Mouse (Mus musculus): ENCODE data around the gene Snai3. TPM values are rescaled to one million over a fixed set of nuclear protein-coding genes. Genes with fewer than 3 reads are reported as not detected.

Snai3 gene
- polyA plus RNA-seq, 1 experiment from 2014 or later: not detected

DNA sequence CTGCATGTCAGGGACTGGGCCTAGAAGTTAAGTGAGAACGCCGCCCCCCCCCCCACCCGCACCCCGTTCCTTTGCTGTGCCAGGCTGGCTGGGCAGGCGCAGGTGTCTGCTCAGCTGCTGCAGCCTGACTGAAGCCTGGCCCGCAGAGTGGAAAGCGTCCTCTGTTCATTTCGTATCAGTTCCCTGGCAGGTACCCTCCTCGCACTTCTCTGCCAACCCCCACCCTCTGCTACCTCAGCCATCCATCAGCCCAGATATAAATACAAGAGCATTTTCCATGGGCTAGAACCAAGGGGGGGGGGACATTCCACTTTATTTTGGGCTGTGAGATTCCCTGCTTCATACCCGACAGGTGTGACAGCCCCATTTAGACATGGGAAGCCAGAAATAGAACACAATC, 8.4 kb downstream of the Snai3 start:
- ATAC-seq (ENCODE audit: low FRiP score): no peak
- no peak overlapping the region for H3K4me2 ChIP-seq (replicated peaks)
- no peak overlapping the region for H3K9ac ChIP-seq

DNA sequence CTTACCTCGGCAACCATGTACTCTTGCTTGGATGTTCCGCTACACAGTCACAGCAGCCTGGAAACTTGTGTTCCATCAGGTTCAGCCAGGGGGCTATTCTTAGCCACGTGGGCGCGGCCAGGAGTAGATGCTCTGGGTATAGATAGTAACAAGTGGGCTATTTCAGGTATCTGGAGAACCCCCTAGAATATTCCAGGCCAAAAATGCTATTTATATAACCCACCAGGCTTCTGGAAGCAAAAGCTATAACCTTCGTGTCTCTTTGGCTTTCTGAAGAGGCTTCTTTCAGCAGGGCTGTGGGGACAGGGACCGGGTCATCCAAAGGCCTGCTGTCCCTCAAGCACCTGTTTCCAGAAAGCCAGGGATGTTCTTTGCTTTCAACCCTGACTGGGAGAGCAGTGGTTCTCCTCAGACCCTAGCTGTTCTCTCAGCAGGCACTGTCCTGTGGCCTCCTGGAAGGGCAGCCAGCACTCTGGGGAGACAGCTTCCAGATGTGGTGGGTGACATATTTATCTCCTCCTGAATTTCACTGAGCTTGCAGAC, 9.3 kb downstream of the Snai3 start:
- Histone ChIP-seq H3K4me2 (replicated peaks) (no peak overlapping the region), H3K9me3 (replicated peaks) (no peaks in the 10 kb centered on the region), H3K4me3 (no peak overlapping the region), H3K27me3 (peaks cover 16% of the 10 kb centered on the region), H3K27ac (no peak overlapping the region), H3K4me1 (no peaks in the 10 kb centered on the region; the same call in 1 of the 2 replicates), H3K36me3 (no peaks in the 10 kb centered on the region), H3K9ac (no peak overlapping the region)
- WGBS: 77% methylated on average over 7 of the region's 7 CpGs
- ATAC-seq (ENCODE audit: low FRiP score): no peak

More for the DNA sequence above, 8.4 kb downstream of the Snai3 start:
- no peak overlapping the region for H3K4me3 ChIP-seq
- H3K27ac ChIP-seq: no peak overlapping the region
- H3K9me3 ChIP-seq (replicated peaks): no peaks in the 10 kb centered on the region
- no peaks in the 10 kb centered on the region for H3K4me1 ChIP-seq
- 86% methylated on average over 10 of the region's 10 CpGs for WGBS
- no peaks in the 10 kb centered on the region for H3K36me3 ChIP-seq
- peaks cover 25% of the 10 kb centered on the region for H3K27me3 ChIP-seq

DNA sequence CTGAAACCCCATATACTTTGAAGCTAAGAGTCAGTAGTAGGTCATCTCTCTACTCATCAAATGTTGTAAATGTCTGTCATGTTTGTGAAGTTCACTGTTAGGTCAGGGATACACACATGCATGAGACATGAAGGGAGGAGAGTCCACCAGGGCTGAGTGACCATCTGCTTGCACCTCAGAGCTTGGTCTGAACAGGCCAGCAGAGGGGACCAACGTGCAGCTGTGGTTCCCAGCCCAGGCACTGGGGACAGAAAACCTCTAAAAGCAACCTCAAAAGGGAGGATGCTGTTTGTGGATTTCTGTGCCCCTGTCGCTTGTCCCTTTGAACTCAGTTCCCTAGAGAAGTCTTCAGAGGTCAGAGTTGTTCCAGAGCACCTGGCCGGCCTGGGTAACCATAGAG, 15.3 kb downstream of the Snai3 start:
- Histone ChIP-seq H3K36me3 (no peaks in the 10 kb centered on the region), H3K9ac (no peak overlapping the region), H3K9me3 (replicated peaks) (no peaks in the 10 kb centered on the region), H3K4me2 (replicated peaks) (peak overlapping the region; percentile 90), H3K4me1 (peaks cover 32% of the 10 kb centered on the region), H3K4me3 (peak overlapping the region; percentile 68; the same call in 1 of the 2 replicates), H3K27me3 (no peaks in the 10 kb centered on the region), H3K27ac (peak overlapping the region; percentile 94; the same call in 1 of the 2 replicates)
- no peak for ATAC-seq (ENCODE audit: low FRiP score)
- 65% methylated on average over 3 of the region's 3 CpGs for WGBS

DNA sequence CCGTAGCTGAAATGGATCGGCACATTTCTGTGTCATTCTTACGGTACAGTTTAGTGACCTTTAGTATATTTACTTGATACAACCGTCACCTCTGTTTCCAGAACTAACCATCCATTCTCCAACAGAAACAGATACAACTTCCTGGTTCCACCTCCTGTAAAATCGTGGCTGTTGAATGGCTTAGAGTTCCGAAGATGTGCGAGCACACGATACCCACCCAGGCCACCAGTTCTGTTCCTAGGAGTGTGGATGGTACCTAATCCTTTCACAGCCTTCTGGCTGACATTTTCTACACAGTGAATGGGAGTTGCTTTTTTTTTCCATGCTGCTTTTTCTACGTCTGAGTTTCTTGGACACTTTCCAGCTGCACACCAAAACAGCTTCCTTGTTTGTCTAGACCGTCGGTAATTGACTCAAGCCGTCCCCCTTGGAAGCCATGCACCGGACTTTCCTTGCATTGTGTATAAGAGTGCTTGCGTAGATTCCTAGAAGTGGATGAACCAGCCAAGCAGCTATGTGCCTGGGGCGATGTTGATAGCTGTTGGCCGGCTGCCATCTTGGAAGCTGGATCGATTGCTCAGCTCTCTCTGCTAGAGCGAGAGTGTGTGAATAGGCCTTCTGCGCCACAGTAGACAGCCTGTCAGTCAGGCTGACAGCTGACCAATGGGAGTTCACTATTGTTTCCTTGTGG, 16.3 kb downstream of the Snai3 start:
- Histone ChIP-seq H3K27ac (peak overlapping the region; percentile 94), H3K9me3 (replicated peaks) (no peaks in the 10 kb centered on the region), H3K36me3 (peaks cover 7% of the 10 kb centered on the region), H3K4me1 (peaks cover 32% of the 10 kb centered on the region), H3K4me3 (peak overlapping the region; percentile 68), H3K4me2 (replicated peaks) (peak overlapping the region; percentile 90), H3K9ac (peak overlapping the region; percentile 73), H3K27me3 (no peaks in the 10 kb centered on the region)
- WGBS: 18% methylated on average over 19 of the region's 19 CpGs
- ATAC-seq (ENCODE audit: low FRiP score): peak; percentile 43

GRCm38 (mm10) chr8:122443262-122444006, 17.1 kb downstream of the Snai3 start, which contains the start of gene Mvd:
Gene Mvd, minus strand, starts transcription at chr8:122443422.
- H3K4me1 ChIP-seq: peaks cover 32% of the 10 kb centered on the region
- under 1% methylated on average over 47 of the region's 47 CpGs for WGBS

DNA sequence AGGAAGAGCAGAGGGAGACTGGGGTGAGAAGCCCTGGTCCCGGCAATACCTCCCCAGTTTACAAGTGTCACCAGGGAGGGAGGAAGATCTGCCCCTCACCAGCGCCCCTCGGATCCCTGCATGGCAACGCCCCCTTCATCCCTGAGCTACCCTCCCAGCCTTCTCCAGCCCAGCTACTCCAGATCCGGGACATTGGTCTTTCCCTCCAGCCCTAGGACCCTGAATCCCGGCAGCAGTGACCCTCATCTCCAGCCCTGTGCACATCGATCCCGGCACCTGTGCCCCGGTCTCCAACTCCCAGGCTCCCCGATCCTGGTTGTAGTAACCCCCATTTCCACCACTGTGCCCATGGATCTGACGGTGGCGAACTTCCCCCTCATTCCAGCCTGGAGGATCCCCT, 17.8 kb downstream of the Snai3 start:
- peak overlapping the region; percentile 90 for H3K4me2 ChIP-seq (replicated peaks)
- ATAC-seq (ENCODE audit: low FRiP score): peak; percentile 41
- H3K9me3 ChIP-seq (replicated peaks): no peaks in the 10 kb centered on the region
- peak overlapping the region; percentile 81 for H3K9ac ChIP-seq
- H3K27me3 ChIP-seq: no peaks in the 10 kb centered on the region
- peak overlapping the region; percentile 68 for H3K4me3 ChIP-seq
- peaks cover 32% of the 10 kb centered on the region for H3K4me1 ChIP-seq
- WGBS: 1% methylated on average over 11 of the region's 12 CpGs
- H3K27ac ChIP-seq: peak overlapping the region; percentile 87
- peaks cover 20% of the 10 kb centered on the region for H3K36me3 ChIP-seq

More at GRCm38 (mm10) chr8:122443262-122444006, 17.1 kb downstream of the Snai3 start, which contains the start of gene Mvd:
- peak within 1 kb of the TSS; percentile 90 for H3K4me2 ChIP-seq (replicated peaks)
- no peaks in the 10 kb centered on the region for H3K9me3 ChIP-seq (replicated peaks)
- peak within 1 kb of the TSS; percentile 94 for H3K27ac ChIP-seq
- ATAC-seq (ENCODE audit: low FRiP score): peak; percentile 98
- peak within 1 kb of the TSS; percentile 81 for H3K9ac ChIP-seq
- H3K36me3 ChIP-seq: peaks cover 13% of the 10 kb centered on the region
- H3K27me3 ChIP-seq: no peaks in the 10 kb centered on the region
- H3K4me3 ChIP-seq: peak within 1 kb of the TSS; percentile 68

GRCm38 (mm10) chr8:122442356-122442755, 18.2 kb downstream of the Snai3 start:
- peak overlapping the region; percentile 90 for H3K4me2 ChIP-seq (replicated peaks)
- WGBS: 23% methylated on average over 7 of the region's 7 CpGs
- H3K27me3 ChIP-seq: no peaks in the 10 kb centered on the region
- no peak for ATAC-seq (ENCODE audit: low FRiP score)
- peaks cover 24% of the 10 kb centered on the region for H3K36me3 ChIP-seq
- peak overlapping the region; percentile 68 for H3K4me3 ChIP-seq
- H3K4me1 ChIP-seq: peaks cover 32% of the 10 kb centered on the region
- H3K27ac ChIP-seq: peak overlapping the region; percentile 87
- H3K9me3 ChIP-seq (replicated peaks): no peaks in the 10 kb centered on the region
- peak overlapping the region; percentile 81 for H3K9ac ChIP-seq

DNA sequence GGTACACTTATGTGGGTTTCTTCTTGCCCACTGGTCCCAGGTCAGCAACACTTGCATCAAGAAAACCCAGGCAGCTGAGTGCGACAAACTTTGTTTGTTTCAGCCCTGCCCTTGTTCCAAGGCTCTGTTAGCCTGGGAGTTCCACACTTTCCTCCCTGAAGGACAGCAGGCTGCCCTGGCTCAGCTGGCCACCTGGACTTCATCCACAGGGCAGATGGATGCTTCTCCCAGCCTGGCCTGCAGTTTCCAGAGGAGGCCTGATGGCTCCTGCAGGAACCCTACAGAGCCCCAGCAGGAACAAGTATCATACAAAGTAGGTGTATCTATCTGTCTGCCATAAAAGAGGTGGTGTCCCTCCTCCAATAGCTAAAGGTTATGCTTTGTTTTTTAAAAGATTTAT, 19.2 kb downstream of the Snai3 start:
- Histone ChIP-seq H3K9me3 (replicated peaks) (no peaks in the 10 kb centered on the region), H3K27ac (no peak overlapping the region), H3K4me3 (no peak overlapping the region), H3K4me2 (replicated peaks) (no peak overlapping the region), H3K9ac (no peak overlapping the region), H3K27me3 (no peaks in the 10 kb centered on the region), H3K36me3 (peaks cover 34% of the 10 kb centered on the region), H3K4me1 (peaks cover 32% of the 10 kb centered on the region)
- ATAC-seq (ENCODE audit: low FRiP score): no peak
- 91% methylated on average over 1 of the region's 1 CpGs for WGBS

GRCm38 (mm10) chr8:122439336-122439735, 21.2 kb downstream of the Snai3 start:
- Histone ChIP-seq H3K27me3 (no peaks in the 10 kb centered on the region), H3K9ac (no peak overlapping the region), H3K9me3 (replicated peaks) (0 out of 2 replicates have a peak, but pooled peaks cover 4% of the 10 kb centered on the region), H3K27ac (no peak overlapping the region), H3K4me2 (replicated peaks) (no peak overlapping the region), H3K4me3 (no peak overlapping the region), H3K36me3 (peaks cover 51% of the 10 kb centered on the region), H3K4me1 (peaks cover 16% of the 10 kb centered on the region)
- ATAC-seq (ENCODE audit: low FRiP score): no peak
- 96% methylated on average over 16 of the region's 16 CpGs for WGBS

GRCm38 (mm10) chr8:122437708-122438331, 22.7 kb downstream of the Snai3 start:
- no peak for ATAC-seq (ENCODE audit: low FRiP score)
- H3K9ac ChIP-seq: 0 out of 2 replicates have a peak overlapping the region, but pooled peaks have one; percentile 38
- H3K9me3 ChIP-seq (replicated peaks): 0 out of 2 replicates have a peak, but pooled peaks cover 4% of the 10 kb centered on the region
- no peak overlapping the region for H3K4me3 ChIP-seq
- H3K4me2 ChIP-seq (replicated peaks): no peak overlapping the region
- H3K27ac ChIP-seq: no peak overlapping the region
- 88% methylated on average over 13 of the region's 13 CpGs for WGBS
- peaks cover 61% of the 10 kb centered on the region for H3K36me3 ChIP-seq
- no peaks in the 10 kb centered on the region for H3K27me3 ChIP-seq
- peaks cover 18% of the 10 kb centered on the region for H3K4me1 ChIP-seq

DNA sequence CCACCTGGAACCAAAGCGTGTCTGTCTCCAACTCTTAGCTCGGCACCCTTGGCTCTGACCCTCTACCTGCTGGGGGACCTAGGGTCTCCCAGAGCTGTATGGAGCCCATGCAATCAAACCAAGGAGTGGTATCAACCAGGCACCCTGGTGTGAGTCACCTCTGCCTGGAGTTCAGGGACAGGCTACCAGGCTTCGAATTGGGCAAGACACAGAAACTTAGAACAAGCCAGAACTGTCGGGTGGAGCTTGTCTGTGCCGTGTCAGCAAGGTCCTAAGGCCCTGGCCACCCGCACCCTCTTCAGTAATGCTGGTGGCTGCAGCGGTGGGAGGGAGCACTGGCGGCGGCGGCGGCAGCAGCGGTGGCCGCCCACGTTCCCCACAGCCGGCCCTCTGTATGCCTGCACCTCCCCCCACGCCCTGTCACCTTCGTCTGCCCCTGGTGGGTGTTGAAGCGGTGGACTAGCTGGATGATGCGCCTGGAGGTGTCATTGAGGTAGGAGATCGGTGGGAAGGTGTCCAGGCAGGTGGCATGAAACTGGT, 23.9 kb downstream of the Snai3 start:
- 83% methylated on average over 20 of the region's 20 CpGs for WGBS
- H3K4me1 ChIP-seq: peaks cover 17% of the 10 kb centered on the region
- no peak overlapping the region for H3K27ac ChIP-seq
- 0 out of 2 replicates have a peak, but pooled peaks cover 4% of the 10 kb centered on the region for H3K9me3 ChIP-seq (replicated peaks)
- no peak for ATAC-seq (ENCODE audit: low FRiP score)
- no peak overlapping the region for H3K4me2 ChIP-seq (replicated peaks)
- H3K4me3 ChIP-seq: no peak overlapping the region
- no peaks in the 10 kb centered on the region for H3K27me3 ChIP-seq
- H3K36me3 ChIP-seq: peaks cover 61% of the 10 kb centered on the region
- no peak overlapping the region for H3K9ac ChIP-seq
